Mouse (Mus musculus) adrenal gland, adult (tissue): Measurements from ENCODE around the gene Rab27a.
"Not testable (repeated sequence)": the region's sequence is repeated elsewhere in the genome, so short reads cannot be mapped to it uniquely, and the experiment has no call there.

Source experiments
- DNase-seq, 2 experiments: peaks; one replicate each; pipeline ENCODE4 v3.0.0; 2022 to 2023; ENCODE audit warnings: low spot score in 1 of 2; ENCODE audit not compliant: inconsistent age in 2 of 2

Rab27a gene

DNA sequence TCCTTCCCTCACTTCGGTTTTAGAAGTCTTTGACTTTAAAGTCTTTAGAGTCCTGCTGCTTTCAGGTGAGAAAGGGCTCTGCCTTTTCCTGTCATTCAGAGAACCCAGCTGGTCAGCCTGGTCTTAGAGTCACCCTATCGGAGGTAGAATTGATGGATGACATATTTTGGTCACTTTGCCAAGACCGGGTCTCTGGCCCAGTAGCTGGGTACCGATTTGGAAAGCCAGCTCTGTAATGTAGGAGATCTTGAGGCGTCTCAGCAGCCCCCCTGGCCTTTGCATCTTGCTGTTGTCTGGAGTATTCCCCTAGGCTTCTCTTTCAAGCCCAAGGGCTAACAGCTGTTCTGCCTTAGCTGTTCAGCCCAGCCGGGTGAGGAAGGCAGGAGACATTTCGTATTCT lies 550 bp downstream of the Rab27a start:
- DNase-seq: peak in 1 of 2 experiments; percentile 78

DNA sequence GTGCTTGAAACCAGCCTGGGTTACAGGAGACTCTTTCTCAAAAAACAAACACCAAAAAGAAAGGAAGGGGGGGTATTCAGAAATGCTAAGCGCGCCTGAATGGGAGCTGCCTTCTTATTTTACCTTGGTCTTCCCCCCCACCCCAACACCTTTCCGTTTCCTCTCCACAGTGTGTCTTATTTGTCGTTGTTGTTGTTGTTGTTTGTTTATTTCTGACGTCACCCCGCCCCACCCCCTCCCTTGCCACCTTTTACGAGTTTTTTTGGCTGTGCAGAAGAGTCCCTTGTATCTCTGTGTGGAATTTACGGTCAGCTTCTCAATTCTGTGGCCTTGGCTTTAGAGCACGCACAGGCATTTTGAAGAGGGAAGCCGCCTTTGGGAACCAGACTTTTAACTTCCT lies 1.1 kb downstream of the Rab27a start:
- no peak for DNase-seq

DNA sequence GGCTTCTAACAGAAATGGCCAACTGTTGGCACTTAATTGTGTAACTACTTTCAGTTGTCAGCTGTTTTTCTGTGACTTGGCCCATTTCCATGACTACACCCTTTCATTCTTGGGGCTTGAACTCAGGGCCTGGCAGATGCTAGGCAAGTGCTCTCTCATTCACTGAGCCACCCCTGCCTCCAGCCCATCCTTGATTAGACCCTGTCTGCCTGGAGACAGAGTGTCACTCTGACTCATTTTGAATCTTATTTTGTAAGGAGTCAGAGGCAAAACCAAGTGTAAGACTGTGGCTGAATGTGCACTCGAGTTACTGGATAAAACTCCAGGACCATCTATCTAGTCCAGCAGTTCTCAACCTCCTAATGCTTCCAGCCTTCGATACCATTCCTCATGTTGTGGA lies 3.3 kb downstream of the Rab27a start:
- no peak for DNase-seq

DNA sequence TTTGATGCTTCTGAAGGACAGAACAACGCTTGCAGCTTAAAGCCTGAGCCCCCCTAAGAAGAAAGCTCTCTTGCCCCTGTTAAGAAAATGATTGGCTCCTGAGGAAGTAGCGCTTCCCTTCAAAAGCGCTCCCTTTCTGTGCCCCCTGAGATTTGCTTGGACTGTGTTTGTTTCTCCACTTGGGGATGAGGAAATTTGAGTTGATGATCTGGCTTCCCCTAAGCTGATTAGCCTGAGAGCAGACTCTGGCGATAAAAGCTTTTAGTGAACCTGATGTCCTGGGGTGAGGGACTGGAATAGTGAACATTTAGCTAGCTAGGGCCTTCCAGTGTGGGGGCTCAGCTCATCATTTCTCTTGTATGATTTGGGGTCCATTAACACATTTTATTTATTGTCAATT lies 4.3 kb downstream of the Rab27a start:
- no peak for DNase-seq

DNA sequence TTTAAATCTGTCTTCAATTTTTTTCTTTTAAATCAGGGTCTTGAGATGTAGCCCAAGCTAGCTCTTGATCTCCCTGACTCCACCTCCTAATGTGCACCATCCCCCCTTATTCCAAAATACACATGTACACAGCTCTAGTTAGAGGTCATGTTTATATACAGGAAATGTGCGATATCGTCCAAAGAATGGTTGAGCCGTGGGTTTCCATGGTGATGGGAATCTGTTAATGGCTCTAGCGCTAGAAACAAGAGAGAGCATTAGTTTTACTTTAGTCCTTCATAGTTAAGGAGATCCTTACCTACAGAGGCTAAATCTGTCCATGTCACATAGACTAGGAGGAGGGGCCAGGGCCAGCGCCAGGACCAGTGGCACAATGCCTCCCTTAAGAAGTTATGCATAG lies 5.2 kb downstream of the Rab27a start:
- no peak for DNase-seq

DNA sequence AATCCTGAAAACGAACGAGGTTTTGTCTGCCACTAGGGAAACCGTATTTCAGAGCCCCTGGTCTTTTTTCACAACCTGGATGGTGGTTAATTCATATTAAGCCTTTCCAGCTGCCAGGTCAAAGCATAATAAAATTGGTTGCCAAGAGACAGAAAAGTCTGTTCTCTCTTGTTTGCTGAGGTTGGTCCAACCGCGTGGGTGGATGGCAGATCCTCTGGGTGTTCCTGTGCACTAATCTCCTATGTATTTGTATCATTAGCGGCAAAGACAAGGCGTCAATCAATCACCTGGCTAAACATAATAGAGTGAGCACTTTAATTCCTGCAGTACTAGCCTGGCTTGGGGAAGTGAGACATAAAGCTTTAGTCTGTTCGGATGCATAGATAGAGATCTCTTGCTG lies 6.0 kb downstream of the Rab27a start:
- peak; percentile 38 to 60 for DNase-seq

DNA sequence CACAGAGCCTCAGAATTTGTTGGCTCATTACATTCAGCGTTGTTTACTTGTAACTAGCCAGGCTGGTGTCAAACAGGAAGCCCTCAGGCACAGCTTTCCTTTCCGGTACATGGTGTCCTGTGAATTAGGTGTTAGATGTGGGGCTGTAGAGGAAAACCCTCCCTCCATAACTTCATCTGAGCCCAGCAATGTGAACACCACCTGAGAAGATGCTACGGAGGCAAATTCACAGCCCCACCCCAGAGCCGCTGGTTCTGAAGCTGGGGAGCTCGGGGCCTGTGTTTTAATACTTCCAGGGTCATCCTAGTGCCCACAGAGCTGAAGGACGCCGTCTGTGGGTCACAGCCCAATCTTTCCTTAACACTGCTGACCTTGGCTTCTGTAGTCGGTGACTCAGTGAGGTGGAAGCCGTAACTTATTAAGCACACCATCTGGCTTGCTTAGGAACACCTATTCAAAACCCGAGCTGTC lies 10.8 kb downstream of the Rab27a start:
- DNase-seq: peak; percentile 80 to 91

DNA sequence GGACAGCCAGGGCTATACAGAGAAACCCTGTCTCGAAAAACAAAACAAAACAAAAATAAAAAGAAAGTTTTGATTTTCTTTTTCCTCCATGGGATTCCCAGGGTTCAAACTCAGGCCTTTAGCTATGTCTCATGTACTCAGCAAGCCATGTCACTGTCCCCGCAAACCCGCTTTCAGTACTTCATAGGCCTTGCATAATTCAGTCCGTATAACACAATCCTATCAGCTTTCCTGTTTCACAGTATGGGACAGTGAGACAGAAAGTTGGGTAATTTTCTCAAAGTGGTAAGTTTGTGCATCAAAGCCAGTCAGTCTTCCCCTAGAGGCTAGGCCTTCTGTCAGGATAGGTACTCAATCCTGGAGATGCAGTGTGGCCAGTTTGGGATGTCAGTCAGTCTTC lies 14.6 kb downstream of the Rab27a start:
- DNase-seq: no peak

DNA sequence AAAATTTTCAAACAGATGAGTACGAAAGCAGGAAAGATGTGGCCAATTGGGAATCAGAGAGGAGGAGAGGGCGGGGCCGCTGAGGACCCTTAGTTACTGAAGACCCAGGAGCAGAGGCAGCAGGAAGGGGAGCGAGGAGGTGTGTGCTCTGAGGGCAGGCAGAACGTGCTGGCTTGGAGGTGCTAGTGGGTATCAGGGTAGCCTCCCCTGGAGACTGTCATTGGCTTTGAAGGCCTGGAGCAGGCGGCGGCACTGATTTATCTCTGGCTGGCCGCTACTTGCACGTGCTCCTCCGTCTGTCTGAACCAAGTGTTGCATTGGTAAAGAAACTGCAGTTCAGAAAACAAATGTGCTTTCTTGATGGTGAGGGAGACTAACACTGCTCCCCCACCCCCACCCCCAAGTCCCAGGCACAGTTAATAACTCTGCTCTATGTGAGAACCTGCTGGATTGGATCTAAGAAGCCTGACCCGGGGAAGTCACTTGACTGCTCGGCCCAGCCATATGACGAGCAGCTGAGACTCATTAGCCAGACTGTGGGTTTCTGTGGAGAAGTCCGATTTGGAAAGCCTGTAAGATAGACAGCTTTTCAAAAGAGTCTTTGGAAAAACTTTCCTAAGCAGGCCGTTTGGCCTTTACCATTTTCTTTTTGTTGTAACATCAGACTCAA lies 19.1 kb downstream of the Rab27a start:
- peak; percentile 41 to 76 for DNase-seq

DNA sequence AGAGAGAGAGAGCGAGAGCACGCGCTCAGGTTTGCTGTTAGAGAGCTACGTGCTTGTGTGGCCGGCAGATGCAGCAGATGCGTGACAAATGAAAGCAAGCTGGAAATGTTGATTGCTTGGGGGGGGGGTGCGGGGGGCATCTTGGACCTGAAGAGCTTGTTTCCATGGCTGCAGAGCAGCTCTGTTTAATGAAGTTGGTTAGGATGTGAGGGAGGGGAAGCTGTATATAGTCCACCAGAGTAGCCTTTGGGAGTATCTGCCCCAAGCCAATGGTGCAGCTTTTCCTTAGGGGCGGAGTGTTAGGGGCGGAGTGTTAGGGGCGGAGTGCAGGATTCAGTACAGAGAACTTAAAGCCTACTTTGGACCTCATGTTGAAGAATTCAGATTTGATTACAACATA lies 22.4 kb downstream of the Rab27a start:
- no peak for DNase-seq

DNA sequence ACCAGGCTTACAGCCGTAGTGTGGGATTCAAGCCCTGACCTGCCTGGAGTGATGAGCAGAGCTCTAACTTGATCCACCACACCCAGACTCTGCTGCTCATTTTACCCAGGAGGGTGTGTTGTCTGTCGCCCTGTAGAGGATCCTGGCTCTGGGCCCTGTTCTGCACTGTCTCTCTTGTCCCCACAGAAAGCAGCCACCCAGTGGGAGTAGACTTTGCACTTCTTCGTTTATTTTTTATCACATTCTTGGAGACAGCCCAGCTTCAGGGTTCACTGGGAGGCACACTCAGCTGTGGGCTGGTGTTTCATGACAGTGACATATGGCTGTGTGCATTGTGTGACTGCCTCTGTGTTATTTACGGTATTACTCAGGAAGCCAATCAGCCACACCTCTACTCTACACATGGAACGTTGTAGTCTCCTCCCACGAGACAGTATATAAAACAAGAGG lies 23.6 kb downstream of the Rab27a start:
- DNase-seq: no peak

DNA sequence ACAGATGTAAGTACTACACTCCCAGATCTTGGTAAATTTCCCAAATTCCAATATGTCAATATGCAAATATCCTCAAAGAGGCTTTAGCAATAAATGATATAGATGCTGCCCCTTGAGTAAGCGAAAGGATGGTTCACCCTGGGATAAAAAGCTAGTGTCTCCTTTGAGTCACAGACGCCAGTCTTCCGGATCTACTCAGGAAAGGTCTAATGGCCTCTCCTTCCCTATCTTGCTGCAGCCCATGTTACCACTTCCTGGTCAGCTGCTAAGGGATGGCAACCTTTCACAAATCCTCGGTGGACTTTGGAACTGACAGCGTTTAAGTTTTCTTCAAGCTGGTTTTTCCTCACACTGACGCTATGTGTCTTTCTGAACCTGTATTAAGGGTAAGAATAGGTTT lies 24.0 kb downstream of the Rab27a start:
- DNase-seq: no peak

DNA sequence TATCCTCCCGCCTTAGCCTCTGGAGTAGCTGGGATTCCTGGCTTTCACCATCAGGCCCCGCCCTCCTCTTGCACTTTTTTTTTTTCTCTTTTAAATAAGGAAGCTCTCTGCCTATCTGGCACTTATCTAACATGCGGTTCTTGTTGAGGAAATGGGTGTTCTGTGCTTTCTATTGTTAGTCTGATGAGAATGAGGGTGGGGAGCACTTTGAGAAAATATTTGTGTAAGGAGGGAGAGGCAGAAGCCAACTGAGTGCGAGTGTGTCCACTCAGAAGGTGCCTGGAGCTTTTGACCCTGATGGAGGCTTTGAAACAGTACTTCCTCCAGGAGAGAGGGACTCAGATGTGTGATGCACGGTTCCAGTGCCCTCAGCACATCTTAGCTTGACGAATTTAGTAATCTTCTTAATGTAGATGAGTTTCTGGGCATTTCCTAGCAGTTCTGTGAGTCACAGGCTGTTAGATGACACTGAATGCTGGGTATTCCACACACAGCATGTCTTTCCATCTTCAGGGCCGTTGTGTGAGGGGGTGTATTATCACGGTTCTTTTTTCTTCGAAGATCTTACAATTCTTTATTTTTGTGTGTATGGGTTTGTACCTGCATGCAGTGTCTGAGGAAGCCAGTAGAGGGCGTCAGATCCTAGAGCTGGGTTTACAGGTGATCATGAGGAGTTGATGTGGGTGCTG lies 26.5 kb downstream of the Rab27a start:
- DNase-seq: no peak

DNA sequence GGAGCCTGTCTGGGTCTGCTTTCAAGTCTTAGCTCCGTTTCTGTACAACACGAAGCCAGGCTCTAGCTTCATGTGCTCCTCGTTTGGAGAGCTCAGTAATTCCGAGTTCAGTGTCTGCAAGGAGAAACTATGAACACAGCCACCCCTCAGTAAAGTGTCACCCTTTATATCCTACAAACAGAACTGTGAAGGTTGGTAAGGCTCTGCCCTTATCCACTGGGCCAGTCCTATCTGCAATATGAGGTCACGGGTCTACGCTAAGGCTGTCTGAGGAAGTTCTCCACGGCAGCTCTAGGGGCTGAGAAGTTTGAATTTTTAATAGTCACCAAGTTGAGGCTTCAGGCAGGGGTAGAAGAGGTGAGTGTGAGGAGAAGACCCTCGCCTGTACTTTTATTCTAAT lies 27.8 kb downstream of the Rab27a start:
- no peak for DNase-seq

DNA sequence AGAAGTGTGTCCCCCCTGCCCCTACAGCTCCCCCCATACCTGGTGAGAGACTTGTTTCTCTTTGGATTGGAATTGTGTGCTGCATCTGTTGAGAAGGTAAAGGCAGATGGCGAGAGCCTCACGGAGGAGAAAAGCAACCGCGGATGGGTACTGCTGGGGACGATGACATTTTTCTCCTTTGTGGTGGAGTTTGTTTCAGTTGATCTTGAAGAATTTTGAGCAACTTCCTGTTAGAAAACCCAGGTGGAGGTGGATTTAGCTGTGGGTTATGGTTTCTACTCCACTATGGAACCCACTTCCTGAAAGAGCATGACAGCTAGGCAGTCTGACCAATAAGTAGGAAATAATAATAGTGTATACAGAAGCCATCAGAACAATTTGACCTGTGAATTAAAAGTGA lies 28.5 kb downstream of the Rab27a start:
- DNase-seq: no peak

DNA sequence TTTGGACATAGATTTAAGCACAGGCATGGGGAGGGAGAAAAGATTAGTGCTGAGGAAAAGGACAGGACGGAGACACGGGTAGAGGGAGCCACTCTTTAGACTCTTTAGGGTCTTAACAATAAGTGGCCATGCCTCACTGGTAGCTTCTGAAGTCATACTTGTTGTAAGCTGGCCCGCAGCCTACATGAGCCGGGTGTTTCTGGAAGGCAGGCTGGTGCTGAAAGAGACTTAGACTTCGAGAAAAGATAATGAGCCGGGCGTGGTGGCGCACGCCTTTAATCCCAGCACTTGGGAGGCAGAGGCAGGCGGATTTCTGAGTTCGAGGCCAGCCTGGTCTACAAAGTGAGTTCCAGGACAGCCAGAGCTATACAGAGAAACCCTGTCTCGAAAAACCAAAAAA lies 34.7 kb downstream of the Rab27a start:
- not testable (repeated sequence) for DNase-seq

DNA sequence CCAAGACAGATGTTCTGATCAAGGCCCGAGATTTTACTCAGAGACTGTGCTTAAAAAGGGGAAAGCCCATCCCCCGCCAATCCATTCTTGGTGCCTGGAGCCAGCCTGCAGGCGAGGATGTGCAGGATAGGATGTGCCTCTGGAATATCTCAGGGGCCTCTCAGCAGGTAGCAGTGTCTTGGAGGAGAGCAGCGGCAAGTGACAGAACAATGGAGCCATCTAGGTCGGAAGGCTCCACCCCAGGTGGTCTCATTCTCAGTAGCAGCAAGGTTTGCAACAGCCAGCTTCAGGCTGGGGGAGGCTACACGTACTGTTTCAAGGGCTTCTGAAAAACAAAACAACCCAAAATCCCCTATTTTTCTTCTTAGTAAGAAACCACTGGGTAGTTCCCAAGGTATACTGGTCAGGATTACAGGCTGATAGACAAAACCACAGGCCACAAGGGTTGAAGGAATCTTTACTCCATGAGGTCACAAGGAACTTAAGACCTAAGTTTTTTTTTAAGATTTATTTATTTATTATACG lies 35.2 kb downstream of the Rab27a start:
- no peak for DNase-seq

DNA sequence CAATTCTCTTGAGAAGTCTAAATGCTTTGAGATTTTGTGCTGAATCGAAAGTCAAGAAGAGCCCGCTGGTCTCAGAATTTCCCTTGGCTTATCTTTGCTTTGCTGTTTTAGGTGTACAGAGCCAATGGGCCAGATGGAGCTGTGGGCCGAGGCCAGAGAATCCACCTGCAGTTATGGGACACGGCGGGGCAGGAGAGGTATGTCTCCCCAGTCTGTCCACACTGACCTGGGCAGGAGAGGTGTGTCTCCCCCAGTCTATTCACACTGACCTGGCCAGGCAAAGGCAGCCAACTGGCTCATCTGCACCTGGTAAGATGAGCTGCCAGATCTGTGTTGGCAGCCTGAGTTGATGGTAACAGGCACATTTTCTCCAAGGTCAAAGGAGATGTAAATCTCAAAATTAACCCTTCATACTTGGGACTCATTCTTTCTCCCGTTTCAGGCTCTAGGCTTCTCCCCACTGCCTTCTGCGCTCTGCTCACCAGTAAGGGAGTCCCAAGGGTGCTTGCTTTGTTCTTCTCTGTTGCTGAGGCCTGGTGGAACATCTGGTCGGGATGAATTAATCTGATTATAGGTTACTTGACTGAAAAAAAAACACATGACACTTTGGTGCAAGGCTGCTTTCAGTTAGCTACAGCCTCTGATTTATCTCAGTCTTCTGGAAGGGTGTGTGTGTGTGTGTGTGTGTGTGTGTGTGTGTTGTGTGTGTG lies 37.8 kb downstream of the Rab27a start:
- DNase-seq: no peak

DNA sequence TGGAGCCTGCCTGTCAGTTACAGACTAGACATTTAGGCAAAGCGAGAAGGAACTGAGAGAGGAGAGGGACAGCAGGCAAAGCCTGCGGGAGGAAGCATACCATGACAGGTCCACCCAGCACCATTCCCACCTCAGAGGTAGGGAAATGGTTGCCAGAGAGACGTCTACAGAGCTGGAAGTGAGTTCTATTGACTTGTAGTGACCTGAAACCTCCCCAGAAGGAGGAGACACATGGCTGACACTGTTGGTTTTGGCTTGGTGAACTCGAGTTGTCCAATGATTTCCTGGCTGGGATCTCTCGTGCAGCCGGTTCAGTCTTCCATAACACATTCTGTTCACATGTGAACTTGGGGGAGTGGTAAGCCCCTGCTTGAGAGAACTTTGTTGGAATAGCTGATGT lies 39.3 kb downstream of the Rab27a start:
- DNase-seq: no peak

DNA sequence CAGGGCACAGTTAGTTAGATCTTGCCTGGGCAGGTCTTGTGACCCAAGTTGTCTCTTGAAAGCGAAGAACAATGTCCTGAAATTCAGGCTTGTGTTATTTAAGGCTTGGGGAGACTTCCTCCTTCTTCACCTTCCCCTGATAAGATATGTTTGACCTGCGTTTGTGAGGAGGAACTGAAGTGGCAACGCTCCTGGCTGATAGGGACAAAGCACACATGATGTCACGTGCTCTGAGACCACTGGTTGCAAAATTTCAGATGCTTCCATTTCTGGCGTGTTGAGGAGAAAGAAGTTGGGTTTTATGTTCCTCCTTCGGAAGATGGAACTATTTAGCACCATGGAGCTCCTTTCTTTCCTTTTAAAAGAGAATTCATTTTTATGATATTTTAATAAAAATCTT lies 41.2 kb downstream of the Rab27a start:
- no peak for DNase-seq

DNA sequence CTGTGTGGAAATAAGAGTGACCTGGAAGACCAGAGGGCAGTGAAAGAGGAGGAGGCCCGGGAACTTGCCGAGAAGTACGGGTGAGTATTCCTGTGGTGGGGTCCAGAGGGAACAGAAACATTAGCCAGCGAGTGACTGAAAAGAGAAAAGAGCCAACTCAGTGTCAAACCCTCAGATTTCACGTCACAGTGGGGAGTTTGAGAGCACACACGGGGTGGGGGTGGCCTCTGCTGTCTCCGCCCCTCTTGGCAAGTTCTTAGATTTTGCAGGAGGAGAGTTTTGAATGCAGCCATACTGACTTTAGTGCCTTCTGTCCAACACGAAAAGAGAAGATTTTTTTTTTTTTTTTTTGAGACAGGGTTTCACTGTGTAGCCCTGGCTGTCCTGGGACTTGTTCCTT lies 42.5 kb downstream of the Rab27a start:
- DNase-seq: no peak

DNA sequence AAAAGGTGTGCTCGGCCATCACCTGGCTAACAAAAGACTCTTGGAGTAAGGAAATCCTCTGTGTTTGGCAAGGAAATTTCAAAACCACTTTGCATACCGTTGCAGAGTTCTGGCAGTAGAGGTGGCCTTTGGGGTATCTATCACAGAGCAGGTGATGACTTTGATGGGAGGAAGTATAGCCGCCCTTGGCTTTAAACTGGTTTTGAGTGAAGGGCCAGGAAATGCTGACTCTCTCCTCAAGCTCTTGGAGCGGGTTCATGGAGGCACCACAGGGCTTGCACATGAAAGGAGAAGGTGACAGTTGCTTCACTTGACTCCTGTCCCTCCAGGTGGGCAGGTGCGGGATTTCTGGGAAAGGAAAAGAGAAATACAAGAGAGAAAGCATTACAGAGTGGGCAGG lies 42.9 kb downstream of the Rab27a start:
- DNase-seq: no peak
